Mouse (Mus musculus): ENCODE measurements at regions not wholly inside any gene's neighbourhood (a gene's known extent, or its start where the extent isn't known, plus 50 kb on each side); places are given as distances from the start of the nearest gene placed in this dataset.
A peak's percentile ranks its signal among the peaks of the same experiment; 100 is the strongest.
"Not testable (repeated sequence)": the region's sequence is repeated elsewhere in the genome, so short reads cannot be mapped to it uniquely, and the experiment has no call there.

GRCm38 (mm10) chr6:37730500-37731239, 139.9 kb upstream of the Trim24 start:
- H3K4me3 ChIP-seq (ENCODE audit: low read depth, low read length) = no peak overlapping the region
- no peaks in the 10 kb centered on the region for H3K27me3 ChIP-seq (ENCODE audit: control insufficient read depth, insufficient read depth, low read length)
- no peak overlapping the region for H3K27ac ChIP-seq (ENCODE audit: insufficient read depth, low read depth, low read length)
- no peaks in the 10 kb centered on the region for H3K36me3 ChIP-seq (ENCODE audit: control insufficient read depth, insufficient read depth, low read length)
- no peak for TF ChIP-seq CTCF (IDR thresholded peaks at IDR 0.05; ENCODE audit: extremely low read depth, insufficient read length, insufficient replicate concordance, low read depth, low read length)
- TF ChIP-seq POLR2A (IDR thresholded peaks at IDR 0.05; ENCODE audit: low read depth, low read length) = no peak
- 92% methylated on average over 8 of the region's 8 CpGs for WGBS
- H3K4me1 ChIP-seq (ENCODE audit: control insufficient read depth, insufficient read depth, insufficient read length, low read length) = no peaks in the 10 kb centered on the region

GRCm38 (mm10) chr6:37732385-37732784, 138.2 kb upstream of the Trim24 start:
- H3K4me3 ChIP-seq (ENCODE audit: low read depth, low read length) = no peak overlapping the region
- H3K36me3 ChIP-seq (ENCODE audit: control insufficient read depth, insufficient read depth, low read length) = no peaks in the 10 kb centered on the region
- no peak overlapping the region for H3K27ac ChIP-seq (ENCODE audit: insufficient read depth, low read depth, low read length)
- WGBS = 52% methylated on average over 10 of the region's 10 CpGs
- H3K27me3 ChIP-seq (ENCODE audit: control insufficient read depth, insufficient read depth, low read length) = no peaks in the 10 kb centered on the region
- no peaks in the 10 kb centered on the region for H3K4me1 ChIP-seq (ENCODE audit: control insufficient read depth, insufficient read depth, insufficient read length, low read length)
- TF ChIP-seq CTCF (IDR thresholded peaks at IDR 0.05; ENCODE audit: extremely low read depth, insufficient read length, insufficient replicate concordance, low read depth, low read length) (no peak), POLR2A (IDR thresholded peaks at IDR 0.05; ENCODE audit: low read depth, low read length) (no peak)

GRCm38 (mm10) chr6:37735288-37735961, 135.2 kb upstream of the Trim24 start:
- no peaks in the 10 kb centered on the region for H3K36me3 ChIP-seq (ENCODE audit: control insufficient read depth, insufficient read depth, low read length)
- peak overlapping the region; percentile 26; the same call in 1 of the 2 replicates for H3K27ac ChIP-seq (ENCODE audit: insufficient read depth, low read depth, low read length)
- no peak for TF ChIP-seq POLR2A (IDR thresholded peaks at IDR 0.05; ENCODE audit: low read depth, low read length)
- no peak for TF ChIP-seq CTCF (IDR thresholded peaks at IDR 0.05; ENCODE audit: extremely low read depth, insufficient read length, insufficient replicate concordance, low read depth, low read length)
- H3K4me3 ChIP-seq (ENCODE audit: low read depth, low read length) = no peak overlapping the region
- H3K4me1 ChIP-seq (ENCODE audit: control insufficient read depth, insufficient read depth, insufficient read length, low read length) = no peaks in the 10 kb centered on the region
- no peaks in the 10 kb centered on the region for H3K27me3 ChIP-seq (ENCODE audit: control insufficient read depth, insufficient read depth, low read length)
- 84% methylated on average over 4 of the region's 4 CpGs for WGBS

GRCm38 (mm10) chr6:37735962-37736297, 134.7 kb upstream of the Trim24 start:
- Histone ChIP-seq H3K27me3 (ENCODE audit: control insufficient read depth, insufficient read depth, low read length) (no peaks in the 10 kb centered on the region), H3K4me3 (ENCODE audit: low read depth, low read length) (no peak overlapping the region), H3K27ac (ENCODE audit: insufficient read depth, low read depth, low read length) (no peak overlapping the region), H3K36me3 (ENCODE audit: control insufficient read depth, insufficient read depth, low read length) (no peaks in the 10 kb centered on the region), H3K4me1 (ENCODE audit: control insufficient read depth, insufficient read depth, insufficient read length, low read length) (no peaks in the 10 kb centered on the region)
- TF ChIP-seq POLR2A (IDR thresholded peaks at IDR 0.05; ENCODE audit: low read depth, low read length) (no peak), CTCF (IDR thresholded peaks at IDR 0.05; ENCODE audit: extremely low read depth, insufficient read length, insufficient replicate concordance, low read depth, low read length) (no peak)
- WGBS = 77% methylated on average over 4 of the region's 4 CpGs

- Histone ChIP-seq H3K27ac (ENCODE audit: insufficient read depth, low read depth, low read length) (no peak overlapping the region), H3K4me1 (ENCODE audit: control insufficient read depth, insufficient read depth, insufficient read length, low read length) (no peaks in the 10 kb centered on the region), H3K36me3 (ENCODE audit: control insufficient read depth, insufficient read depth, low read length) (no peaks in the 10 kb centered on the region), H3K27me3 (ENCODE audit: control insufficient read depth, insufficient read depth, low read length) (no peaks in the 10 kb centered on the region), H3K4me3 (ENCODE audit: low read depth, low read length) (no peak overlapping the region)
- 89% methylated on average over 14 of the region's 14 CpGs for WGBS
- TF ChIP-seq POLR2A (IDR thresholded peaks at IDR 0.05; ENCODE audit: low read depth, low read length) (no peak), CTCF (IDR thresholded peaks at IDR 0.05; ENCODE audit: extremely low read depth, insufficient read length, insufficient replicate concordance, low read depth, low read length) (no peak)
These were observed 129.4 kb upstream of the Trim24 start for GRCm38 (mm10) chr6:37740982-37741889.

GRCm38 (mm10) chr6:37741916-37742315, 128.7 kb upstream of the Trim24 start:
- not testable (repeated sequence) for H3K4me1 ChIP-seq (ENCODE audit: control insufficient read depth, insufficient read depth, insufficient read length, low read length); H3K4me3 ChIP-seq (ENCODE audit: low read depth, low read length); H3K27ac ChIP-seq (ENCODE audit: insufficient read depth, low read depth, low read length); H3K27me3 ChIP-seq (ENCODE audit: control insufficient read depth, insufficient read depth, low read length); H3K36me3 ChIP-seq (ENCODE audit: control insufficient read depth, insufficient read depth, low read length)
- 92% methylated on average over 7 of the region's 7 CpGs for WGBS

GRCm38 (mm10) chr6:37744679-37745078, 125.9 kb upstream of the Trim24 start:
- H3K4me3 ChIP-seq (ENCODE audit: low read depth, low read length) = no peak overlapping the region
- no peaks in the 10 kb centered on the region for H3K4me1 ChIP-seq (ENCODE audit: control insufficient read depth, insufficient read depth, insufficient read length, low read length)
- H3K27ac ChIP-seq (ENCODE audit: insufficient read depth, low read depth, low read length) = no peak overlapping the region
- H3K36me3 ChIP-seq (ENCODE audit: control insufficient read depth, insufficient read depth, low read length) = no peaks in the 10 kb centered on the region
- TF ChIP-seq CTCF (IDR thresholded peaks at IDR 0.05; ENCODE audit: extremely low read depth, insufficient read length, insufficient replicate concordance, low read depth, low read length) (peak; percentile 46; the same call in 1 of the 2 replicates), POLR2A (IDR thresholded peaks at IDR 0.05; ENCODE audit: low read depth, low read length) (no peak)
- no peaks in the 10 kb centered on the region for H3K27me3 ChIP-seq (ENCODE audit: control insufficient read depth, insufficient read depth, low read length)
- WGBS = 78% methylated on average over 4 of the region's 4 CpGs

Measured in small intestine, adult 2 months (tissue).